Mouse (Mus musculus) thymus, postnatal 4 days (tissue): Measurements from ENCODE around the gene Cacna1e.

ENCODE experiments used
- DNase-seq: peaks from one replicate; pipeline ENCODE4 v3.0.0; 2021

Cacna1e gene

GRCm38 (mm10) chr1:154615759-154616158 is 268.5 kb downstream of the Cacna1e start:
- DNase-seq = no peak

- DNase-seq = no peak
These were observed 275.8 kb downstream of the Cacna1e start for GRCm38 (mm10) chr1:154608516-154608915.

GRCm38 (mm10) chr1:154607406-154607805 is 276.9 kb downstream of the Cacna1e start:
- DNase-seq = no peak

GRCm38 (mm10) chr1:154605601-154606000 is 278.7 kb downstream of the Cacna1e start:
- no peak for DNase-seq

GRCm38 (mm10) chr1:154603781-154604180 is 280.5 kb downstream of the Cacna1e start:
- no peak for DNase-seq

- no peak for DNase-seq
These were observed 281.8 kb downstream of the Cacna1e start for GRCm38 (mm10) chr1:154602531-154602930.

- no peak for DNase-seq
These were observed 301.8 kb downstream of the Cacna1e start for GRCm38 (mm10) chr1:154582516-154582915.

GRCm38 (mm10) chr1:154579929-154580328 is 304.4 kb downstream of the Cacna1e start:
- DNase-seq = no peak

- DNase-seq = no peak
These were observed 305.6 kb downstream of the Cacna1e start for GRCm38 (mm10) chr1:154578748-154579147.

- no peak for DNase-seq
These were observed 307.9 kb downstream of the Cacna1e start for GRCm38 (mm10) chr1:154576418-154576817.

GRCm38 (mm10) chr1:154566026-154566425 is 318.3 kb downstream of the Cacna1e start:
- no peak for DNase-seq

GRCm38 (mm10) chr1:154555811-154556210 is 328.5 kb downstream of the Cacna1e start:
- no peak for DNase-seq

GRCm38 (mm10) chr1:154553132-154553531 is 331.2 kb downstream of the Cacna1e start:
- DNase-seq = no peak

- DNase-seq = no peak
These were observed 346.9 kb downstream of the Cacna1e start for GRCm38 (mm10) chr1:154537445-154537844.

GRCm38 (mm10) chr1:154536763-154537162 is 347.5 kb downstream of the Cacna1e start:
- DNase-seq = no peak

GRCm38 (mm10) chr1:154532987-154533940 is 351.0 kb downstream of the Cacna1e start:
- DNase-seq = no peak

GRCm38 (mm10) chr1:154529666-154530065 is 354.6 kb downstream of the Cacna1e start:
- no peak for DNase-seq

- no peak for DNase-seq
These were observed 355.5 kb downstream of the Cacna1e start for GRCm38 (mm10) chr1:154528803-154529202.

GRCm38 (mm10) chr1:154520715-154521114 is 363.6 kb downstream of the Cacna1e start:
- DNase-seq = no peak

GRCm38 (mm10) chr1:154515350-154515749 is 369.0 kb downstream of the Cacna1e start:
- DNase-seq = no peak

GRCm38 (mm10) chr1:154511736-154512135 is 372.6 kb downstream of the Cacna1e start:
- no peak for DNase-seq

GRCm38 (mm10) chr1:154504005-154504404 is 380.3 kb downstream of the Cacna1e start:
- no peak for DNase-seq

- DNase-seq = no peak
These were observed 383.4 kb downstream of the Cacna1e start for GRCm38 (mm10) chr1:154500869-154501268.

GRCm38 (mm10) chr1:154500187-154500866 is 384.0 kb downstream of the Cacna1e start:
- DNase-seq = no peak
